Mouse (Mus musculus): ENCODE measurements at regions not wholly inside any gene's neighbourhood (a gene's known extent, or its start where the extent isn't known, plus 50 kb on each side); places are given as distances from the start of the nearest gene placed in this dataset.

DNA sequence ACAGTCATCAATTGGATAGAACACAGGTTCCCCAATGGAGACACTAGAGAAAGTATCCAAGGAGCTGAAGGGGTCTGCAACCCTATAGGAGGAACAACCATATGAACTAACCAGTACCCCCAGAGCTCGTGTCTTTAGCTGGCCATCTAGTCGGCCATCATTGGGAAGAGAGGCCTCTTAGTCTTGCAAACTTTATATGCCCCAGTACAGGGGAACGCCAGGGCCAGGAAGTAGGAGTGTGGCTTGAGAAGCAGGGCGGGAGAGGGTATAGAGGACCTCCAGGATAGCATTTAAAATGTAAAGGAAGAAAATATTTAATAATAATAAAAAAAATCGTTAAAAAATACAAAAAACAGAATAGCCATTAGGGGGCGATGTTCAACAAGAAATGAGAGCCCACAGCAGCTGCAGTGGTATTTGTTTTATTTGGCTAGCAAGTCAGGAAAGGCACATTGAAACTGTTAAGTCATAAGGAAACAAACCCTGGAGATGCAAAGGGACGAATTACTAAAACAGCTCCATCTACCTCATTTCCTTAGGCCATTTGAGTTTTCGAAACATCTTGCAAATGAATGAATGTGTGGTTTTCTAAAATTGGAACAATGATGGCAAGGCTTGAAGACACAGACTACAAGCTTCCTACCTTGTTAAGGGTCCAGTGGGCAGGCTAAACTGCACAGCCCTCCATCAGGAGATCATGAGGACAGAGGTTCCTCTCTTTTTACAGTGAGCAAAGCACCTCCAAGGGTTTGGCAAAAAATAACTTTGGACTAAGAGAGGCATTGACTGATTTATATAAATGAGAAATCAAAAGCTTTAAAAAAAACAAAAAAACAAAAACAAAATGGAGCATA lies 350.7 kb upstream of the Rasa1 start:
- peak; percentile 19 for DNase-seq (ENCODE audit: extremely low read depth, low read depth, low spot score)

DNA sequence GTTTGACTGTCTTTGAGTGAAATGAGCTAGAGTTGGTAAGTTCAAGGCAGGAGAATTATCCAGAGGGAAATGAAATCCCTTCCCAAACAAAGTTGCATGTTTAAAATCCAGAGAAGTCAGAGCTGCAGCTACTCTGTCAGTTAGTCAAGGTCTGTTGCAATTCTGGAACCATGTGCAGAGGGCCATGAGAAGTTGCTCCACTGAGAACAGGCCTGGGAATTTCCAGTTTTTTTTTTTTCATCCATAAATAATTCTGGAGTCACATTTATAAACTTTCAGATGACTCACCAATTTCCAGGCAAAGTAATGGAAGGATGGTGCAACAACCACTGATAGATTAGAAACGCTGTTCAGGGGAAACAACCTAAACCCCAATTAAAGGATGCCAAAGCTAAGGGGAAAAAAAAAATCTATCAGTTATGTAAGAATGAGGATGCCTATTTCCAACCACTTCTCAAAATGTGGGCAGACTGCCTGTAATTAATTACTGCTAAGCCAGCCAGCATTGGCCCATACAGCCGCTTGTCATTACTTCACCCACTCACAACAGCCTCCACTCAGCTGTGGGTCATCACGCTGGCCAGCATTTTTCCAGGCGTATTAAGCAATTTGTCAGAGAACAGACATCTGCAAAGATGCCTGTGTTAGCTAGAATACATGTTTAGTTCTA lies 340.7 kb upstream of the Rasa1 start:
- Histone ChIP-seq H3K27me3 (ENCODE audit: control insufficient read depth, insufficient read depth, low read length) (no peaks in the 10 kb centered on the region), H3K79me2 (ENCODE audit: control insufficient read depth, insufficient read depth, low read length) (no peaks in the 10 kb centered on the region), H3K36me3 (ENCODE audit: control insufficient read depth, insufficient read depth, low read length) (no peaks in the 10 kb centered on the region), H3K4me3 (ENCODE audit: insufficient read depth, low read depth, low read length) (no peak overlapping the region), H3K9ac (ENCODE audit: low read depth, low read length) (no peak overlapping the region), H3K27ac (replicated peaks; ENCODE audit: insufficient read depth, low read depth, low read length) (no peak overlapping the region), H3K4me1 (ENCODE audit: control insufficient read depth, insufficient read depth, low read length) (no peaks in the 10 kb centered on the region)
- DNase-seq (ENCODE audit: extremely low read depth, low read depth, low spot score) = no peak
- 87% methylated on average over 4 of the region's 4 CpGs for WGBS
- TF ChIP-seq POLR2A (IDR thresholded peaks at IDR 0.05; ENCODE audit: extremely low read depth, insufficient read depth, low read length) = no peak
- TF ChIP-seq CTCF (IDR thresholded peaks at IDR 0.05; ENCODE audit: low read depth, low read length) = no peak

More for the DNA sequence above, 350.7 kb upstream of the Rasa1 start:
- no peak overlapping the region for H3K27ac ChIP-seq (replicated peaks; ENCODE audit: insufficient read depth, low read depth, low read length)
- H3K4me1 ChIP-seq (ENCODE audit: control insufficient read depth, insufficient read depth, low read length) = no peaks in the 10 kb centered on the region
- H3K27me3 ChIP-seq (ENCODE audit: control insufficient read depth, insufficient read depth, low read length) = no peaks in the 10 kb centered on the region
- H3K4me3 ChIP-seq (ENCODE audit: insufficient read depth, low read depth, low read length) = no peak overlapping the region
- no peak overlapping the region for H3K9ac ChIP-seq (ENCODE audit: low read depth, low read length)
- 30% methylated on average over 8 of the region's 8 CpGs for whole genome bisulfite sequencing
- H3K79me2 ChIP-seq (ENCODE audit: control insufficient read depth, insufficient read depth, low read length) = no peaks in the 10 kb centered on the region
- H3K36me3 ChIP-seq (ENCODE audit: control insufficient read depth, insufficient read depth, low read length) = no peaks in the 10 kb centered on the region
- TF ChIP-seq CTCF (IDR thresholded peaks at IDR 0.05; ENCODE audit: low read depth, low read length) = no peak
- TF ChIP-seq POLR2A (IDR thresholded peaks at IDR 0.05; ENCODE audit: extremely low read depth, insufficient read depth, low read length) = no peak

Data from liver, adult 2 months (tissue).